ENCODE assay signal across 14 mouse cellular contexts in genomic region chr1:159879866-159880265, GRCm38 (mm10).
DNase-seq lines count a peak whose midpoint lies in the region.
"Had no signal": no experiment of that assay in that cellular context is flagged by ENCODE, and none has a peak within 500 bp of the region (broad histone marks: within the 10 kb centered on the region; RNA-seq: fewer than 3 reads in every experiment).

No protein-coding gene starts in this region.

- peak; percentile 34 to 48 for DNase-seq in heart, adult 18-20 months
- no peak for DNase-seq in heart, adult 8-10 months (ENCODE audit: low spot score)
- peak; percentile 21 for DNase-seq in layer of hippocampus, adult 9-11 months
- no peak for DNase-seq in layer of hippocampus, postnatal 14 days (ENCODE audit: low spot score in 2 of 2)
- DNase-seq in 3T3-L1 (ENCODE audit: low read depth, low spot score), result peak; percentile 26
- peak; percentile 26 for DNase-seq in NIH3T3 (ENCODE audit: low read depth)
- no peak for DNase-seq in spleen, postnatal 36 days (ENCODE audit: low spot score in 2 of 2)
- DNase-seq: adrenal gland, postnatal 14 days; B cell, adult 2 months; cerebellum, adult 18-20 months; cerebellum, postnatal 14 days; embryo, embryonic 11 days; gastrocnemius, postnatal 10 days; kidney, adult 11 months had no signal

Comparison
In these comparisons a context has a peak if more than half of its experiments do, and no peak if none do; other contexts are left out.
1. DNase-seq: peak in heart, adult 18-20 months (2 of 2), layer of hippocampus, adult 9-11 months (single experiment), 3T3-L1 (single experiment) and NIH3T3 (single experiment); none in heart, adult 8-10 months (single experiment), layer of hippocampus, postnatal 14 days (0 of 2) and spleen, postnatal 36 days (0 of 2).